Mouse (Mus musculus) limb, embryonic 13.5 days (tissue): ENCODE measurements around the gene Fam186b. TPM values are rescaled to one million over a fixed set of nuclear protein-coding genes. Genes with fewer than 3 reads are reported as not detected.

ENCODE experiments used
- ATAC-seq: fragments of 200-750 bp; cut with Nextera tagmentation; 2 replicates; pipeline ENCODE4 v1.8.0; 2017; ENCODE audit warnings: low read depth, moderate number of reproducible peaks, moderate TSS enrichment; ENCODE audit not compliant: low FRiP score
- H3K27ac ChIP-seq: fragments of 300-500 bp; sonication (generic); 2 replicates; pipeline ENCODE4 v1.5.1; 2015; ENCODE audit warnings: inconsistent platforms, mild to moderate bottlenecking, moderate library complexity
- H3K27me3 ChIP-seq: fragments of 300-500 bp; sonication (generic); 2 replicates; pipeline ENCODE4 v1.6.1; 2015; ENCODE audit warnings: mild to moderate bottlenecking, inconsistent platforms
- H3K36me3 ChIP-seq: fragments of 300-500 bp; sonication (generic); 2 replicates; pipeline ENCODE4 v1.6.1; 2015; ENCODE audit warnings: inconsistent platforms, mild to moderate bottlenecking, moderate library complexity
- H3K4me1 ChIP-seq: fragments of 300-500 bp; sonication (generic); 2 replicates; pipeline ENCODE4 v1.6.1; 2015; ENCODE audit warnings: inconsistent platforms
- H3K4me2 ChIP-seq: fragments of 300-500 bp; sonication (generic); replicated peaks from 2 replicates; pipeline ENCODE4 v1.6.1; 2015; ENCODE audit warnings: inconsistent platforms, mild to moderate bottlenecking, moderate library complexity
- H3K4me3 ChIP-seq: fragments of 300-500 bp; sonication (generic); 2 replicates; pipeline ENCODE4 v1.5.1; 2015; ENCODE audit warnings: moderate library complexity, mild to moderate bottlenecking, inconsistent platforms
- H3K9ac ChIP-seq: fragments of 300-500 bp; sonication (generic); 2 replicates; pipeline ENCODE4 v1.6.1; 2015; ENCODE audit warnings: mild to moderate bottlenecking, inconsistent platforms
- H3K9me3 ChIP-seq: fragments of 300-500 bp; sonication (generic); 2 replicates; pipeline ENCODE4 v1.6.1; 2016; ENCODE audit warnings: inconsistent platforms
- WGBS: fragments of 180-500 bp; shearing (Covaris S2); methylation state at CpG from one replicate; pipeline ENCODE4 v1.1.7; 2015; 5-methylcytosine and 5-hydroxymethylcytosine counted together
- polyA plus RNA-seq: library from polyadenylated mRNA; unstranded; fragments of >200 nt; fragmentation: Nextera tagmentation; extraction: Ambion mirVana; gene quantifications from 2 replicates; pipeline ENCODE4 v1.2.1, GENCODE M21; 2015

The Fam186b gene
- 0.15 and 0.36 TPM in 2 replicates for polyA plus RNA-seq

DNA sequence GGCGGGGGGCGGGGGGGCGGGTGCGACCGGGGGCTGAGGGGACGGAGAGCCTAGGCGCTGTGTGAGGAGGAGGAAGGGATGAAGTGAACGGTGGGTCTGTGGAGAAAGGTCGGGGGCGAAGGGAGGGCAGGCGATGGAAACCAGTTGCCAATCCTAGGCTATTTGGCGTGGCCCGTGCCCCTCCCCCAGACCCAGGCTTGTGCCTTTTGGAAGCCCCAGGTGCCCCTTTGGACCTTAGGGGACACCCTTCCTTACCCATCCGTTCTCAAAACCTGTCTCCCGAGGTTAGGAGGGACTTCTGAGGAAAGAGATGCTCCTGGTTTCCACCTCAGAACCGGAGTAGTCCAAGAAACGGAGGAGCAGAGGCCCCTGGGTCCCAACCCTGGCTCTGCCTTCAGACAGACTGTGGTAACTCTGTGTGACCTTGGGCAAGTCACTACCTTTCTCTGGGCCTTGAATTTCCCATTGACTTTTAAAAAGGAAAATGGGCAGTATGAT, at the start of gene Fam186b:
TSS of gene Fam186b (minus strand) at position 405 of the 498 bp plus-strand sequence.
- H3K4me1 ChIP-seq, result peaks cover 23% of the 10 kb centered on the region
- WGBS, result under 1% methylated on average over 14 of the region's 17 CpGs
- no peaks in the 10 kb centered on the region for H3K27me3 ChIP-seq
- ATAC-seq, result no peak; the same call in 1 of the 2 replicates
- H3K4me2 ChIP-seq, result peak within 1 kb of the TSS; percentile 75
- H3K27ac ChIP-seq, result peak within 1 kb of the TSS; percentile 88
- peak within 1 kb of the TSS; percentile 78 for H3K9ac ChIP-seq
- H3K36me3 ChIP-seq, result peaks cover 9% of the 10 kb centered on the region
- peak within 1 kb of the TSS; percentile 67 for H3K4me3 ChIP-seq
- no peaks in the 10 kb centered on the region for H3K9me3 ChIP-seq

DNA sequence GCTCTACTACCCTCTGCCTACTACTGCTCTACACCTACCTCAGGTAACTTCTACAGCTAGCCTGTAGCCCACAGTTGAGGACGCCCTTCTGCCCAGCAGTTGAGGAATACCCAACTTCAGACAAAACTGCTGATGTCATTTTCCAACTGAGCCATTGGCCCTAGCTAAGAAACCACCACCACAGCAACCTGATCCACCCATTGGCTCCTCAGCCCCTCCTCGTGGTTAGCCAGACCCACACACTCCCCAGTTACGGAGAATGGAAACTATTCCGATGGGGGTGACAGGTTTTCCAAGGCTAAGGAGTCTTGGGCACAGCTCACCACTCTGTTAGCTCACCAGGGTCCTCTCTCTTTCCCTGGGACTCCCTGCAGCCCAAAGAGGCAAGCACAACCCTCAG, 49.3 kb upstream of the Fam186b start:
- Histone ChIP-seq H3K36me3 (no peaks in the 10 kb centered on the region), H3K9me3 (no peaks in the 10 kb centered on the region), H3K4me2 (no peak overlapping the region), H3K27me3 (no peaks in the 10 kb centered on the region), H3K27ac (peak overlapping the region; percentile 83), H3K4me3 (no peak overlapping the region), H3K4me1 (peaks cover 83% of the 10 kb centered on the region), H3K9ac (no peak overlapping the region)
- WGBS, result 37% methylated on average over 4 of the region's 4 CpGs
- peak; percentile 52 for ATAC-seq

GRCm38 (mm10) chr15:99344148-99344870, 48.6 kb upstream of the Fam186b start:
- 30% methylated on average over 8 of the region's 8 CpGs for WGBS
- Histone ChIP-seq H3K9ac (peak overlapping the region; percentile 55), H3K4me1 (peaks cover 83% of the 10 kb centered on the region), H3K27me3 (no peaks in the 10 kb centered on the region), H3K27ac (peak overlapping the region; percentile 83), H3K36me3 (no peaks in the 10 kb centered on the region), H3K4me2 (peak overlapping the region; percentile 34; the same call in 1 of the 2 replicates), H3K9me3 (no peaks in the 10 kb centered on the region), H3K4me3 (no peak overlapping the region)
- no peak; the same call in 1 of the 2 replicates for ATAC-seq

- 0 out of 2 replicates have a peak, but pooled peaks have one; percentile 37 for ATAC-seq
- peaks cover 87% of the 10 kb centered on the region for H3K4me1 ChIP-seq
- H3K9ac ChIP-seq, result peak overlapping the region; percentile 55
Measured at GRCm38 (mm10) chr15:99343414-99344147, 47.9 kb upstream of the Fam186b start.

DNA sequence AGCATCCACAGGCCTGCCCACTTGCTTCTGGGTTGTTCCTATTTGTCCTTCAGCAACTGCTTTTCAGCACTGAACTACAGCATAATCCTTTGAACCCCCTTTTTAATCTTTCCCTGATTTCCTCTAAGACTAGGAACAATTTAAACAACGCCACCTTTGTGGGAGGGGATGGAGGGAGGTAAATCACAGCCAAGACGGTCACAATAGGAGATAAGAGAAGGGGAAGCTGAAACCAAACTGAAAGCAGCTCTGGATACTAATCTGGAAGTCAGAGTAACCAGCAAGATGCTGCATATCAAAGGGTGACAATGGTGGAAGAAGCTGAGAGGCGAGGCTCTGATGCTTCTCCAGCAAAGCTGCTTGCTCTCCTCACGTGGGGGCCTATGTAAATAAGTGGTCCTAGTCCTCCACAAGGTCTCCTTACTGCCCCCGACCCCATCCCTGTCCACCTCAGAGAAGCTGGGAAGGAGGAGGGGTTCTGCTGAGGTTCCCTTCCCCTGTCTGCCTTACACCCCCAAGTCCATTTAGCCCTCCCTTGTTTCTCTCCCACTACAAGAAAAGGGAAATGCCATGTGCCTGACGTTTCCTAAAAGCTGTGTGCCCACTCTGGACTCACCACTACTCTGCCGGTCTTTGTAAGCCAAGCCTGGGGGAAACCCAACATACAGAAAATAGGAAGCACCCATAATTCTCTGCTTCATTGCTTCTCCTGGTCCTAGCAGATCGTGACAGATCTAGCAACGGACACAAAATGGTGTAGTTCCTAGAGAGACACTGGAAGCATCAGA, 46.7 kb upstream of the Fam186b start:
- Histone ChIP-seq H3K9me3 (no peaks in the 10 kb centered on the region), H3K4me3 (no peak overlapping the region), H3K9ac (no peak overlapping the region), H3K4me1 (peaks cover 80% of the 10 kb centered on the region), H3K4me2 (no peak overlapping the region; the same call in 1 of the 2 replicates), H3K27ac (peak overlapping the region; percentile 83; the same call in 1 of the 2 replicates), H3K27me3 (no peaks in the 10 kb centered on the region), H3K36me3 (no peaks in the 10 kb centered on the region)
- WGBS, result 55% methylated on average over 9 of the region's 9 CpGs
- ATAC-seq, result no peak

More at GRCm38 (mm10) chr15:99343414-99344147, 47.9 kb upstream of the Fam186b start:
- Histone ChIP-seq H3K27me3 (no peaks in the 10 kb centered on the region), H3K27ac (peak overlapping the region; percentile 83), H3K9me3 (no peaks in the 10 kb centered on the region), H3K4me3 (no peak overlapping the region), H3K36me3 (no peaks in the 10 kb centered on the region), H3K4me2 (peak overlapping the region; percentile 34)
- WGBS, result 16% methylated on average over 5 of the region's 5 CpGs

GRCm38 (mm10) chr15:99341102-99341501, 45.4 kb upstream of the Fam186b start:
- H3K9ac ChIP-seq, result no peak overlapping the region
- ATAC-seq, result no peak
- H3K4me3 ChIP-seq, result no peak overlapping the region
- no peak overlapping the region; the same call in 1 of the 2 replicates for H3K27ac ChIP-seq
- WGBS, result 92% methylated on average over 3 of the region's 3 CpGs
- no peaks in the 10 kb centered on the region for H3K36me3 ChIP-seq
- H3K27me3 ChIP-seq, result no peaks in the 10 kb centered on the region
- H3K9me3 ChIP-seq, result no peaks in the 10 kb centered on the region
- peaks cover 79% of the 10 kb centered on the region for H3K4me1 ChIP-seq
- H3K4me2 ChIP-seq, result no peak overlapping the region

- Histone ChIP-seq H3K27me3 (no peaks in the 10 kb centered on the region), H3K9ac (no peak overlapping the region), H3K9me3 (no peaks in the 10 kb centered on the region), H3K36me3 (peaks cover 10% of the 10 kb centered on the region; the same call in 1 of the 2 replicates), H3K4me1 (peaks cover 80% of the 10 kb centered on the region), H3K4me3 (no peak overlapping the region), H3K27ac (no peak overlapping the region), H3K4me2 (no peak overlapping the region)
- no peak for ATAC-seq
- 56% methylated on average over 6 of the region's 6 CpGs for WGBS
Measured at GRCm38 (mm10) chr15:99339669-99340068, 44.0 kb upstream of the Fam186b start.

DNA sequence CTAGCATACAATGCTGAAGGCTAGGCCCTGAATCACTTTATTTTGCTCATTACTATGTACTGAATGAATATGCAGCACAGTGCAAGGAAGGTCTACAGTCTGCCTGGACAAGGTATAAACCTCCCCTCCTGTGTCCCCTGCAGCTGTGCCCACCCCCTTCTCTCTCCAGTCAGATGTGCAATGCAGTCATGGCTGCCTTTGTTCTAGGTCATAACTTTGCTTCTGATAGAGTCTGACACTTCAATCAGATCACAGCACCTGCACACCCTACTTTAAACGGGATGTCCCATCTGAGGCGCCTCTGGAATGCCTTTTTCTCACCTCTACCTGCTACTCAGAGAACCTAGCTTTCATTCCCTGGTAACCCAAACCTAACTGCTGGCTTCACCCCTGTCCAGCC, 43.2 kb upstream of the Fam186b start:
- H3K36me3 ChIP-seq, result peaks cover 12% of the 10 kb centered on the region; the same call in 1 of the 2 replicates
- H3K4me3 ChIP-seq, result no peak overlapping the region
- H3K9me3 ChIP-seq, result no peaks in the 10 kb centered on the region
- H3K27ac ChIP-seq, result no peak overlapping the region; the same call in 1 of the 2 replicates
- H3K4me1 ChIP-seq, result peaks cover 80% of the 10 kb centered on the region
- H3K9ac ChIP-seq, result no peak overlapping the region
- H3K4me2 ChIP-seq, result no peak overlapping the region
- 62% methylated on average over 2 of the region's 2 CpGs for WGBS
- no peak for ATAC-seq
- H3K27me3 ChIP-seq, result no peaks in the 10 kb centered on the region

GRCm38 (mm10) chr15:99335801-99336320, 40.2 kb upstream of the Fam186b start:
- Histone ChIP-seq H3K36me3 (peaks cover 24% of the 10 kb centered on the region), H3K9me3 (no peaks in the 10 kb centered on the region), H3K4me2 (no peak overlapping the region), H3K4me1 (peaks cover 79% of the 10 kb centered on the region), H3K27me3 (no peaks in the 10 kb centered on the region), H3K4me3 (no peak overlapping the region), H3K27ac (peak overlapping the region; percentile 98; the same call in 1 of the 2 replicates), H3K9ac (no peak overlapping the region)
- no peak for ATAC-seq
- 71% methylated on average over 8 of the region's 8 CpGs for WGBS

- H3K36me3 ChIP-seq, result peaks cover 33% of the 10 kb centered on the region
- WGBS, result 49% methylated on average over 6 of the region's 6 CpGs
- no peak for ATAC-seq
- H3K4me1 ChIP-seq, result peaks cover 73% of the 10 kb centered on the region
- peak overlapping the region; percentile 98 for H3K27ac ChIP-seq
- no peaks in the 10 kb centered on the region for H3K9me3 ChIP-seq
- H3K4me2 ChIP-seq, result peak overlapping the region; percentile 19; the same call in 1 of the 2 replicates
- H3K9ac ChIP-seq, result peak overlapping the region; percentile 35; the same call in 1 of the 2 replicates
- no peak overlapping the region for H3K4me3 ChIP-seq
- no peaks in the 10 kb centered on the region for H3K27me3 ChIP-seq
Measured at GRCm38 (mm10) chr15:99334500-99334899, 38.8 kb upstream of the Fam186b start.

DNA sequence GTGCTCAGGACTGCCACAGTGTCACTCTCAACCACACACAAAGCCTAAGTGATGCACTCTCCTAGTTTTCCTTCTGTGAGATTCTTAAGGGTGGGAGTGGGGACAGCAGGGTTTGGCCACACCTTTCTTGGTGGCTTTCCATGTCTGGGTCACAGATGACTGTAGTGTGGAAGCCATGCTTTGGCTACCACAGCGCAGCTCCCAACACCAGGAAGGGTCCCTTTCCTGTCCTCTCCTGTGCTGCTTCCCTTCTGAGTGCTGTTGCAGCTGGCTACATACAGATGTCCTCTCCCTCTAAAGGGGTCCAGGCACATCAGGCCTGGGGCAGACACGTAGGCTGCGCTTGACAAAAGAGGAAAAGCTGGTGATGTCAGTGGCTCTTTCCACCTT, 38.0 kb upstream of the Fam186b start:
- peak overlapping the region; percentile 98 for H3K27ac ChIP-seq
- 62% methylated on average over 3 of the region's 3 CpGs for WGBS
- H3K4me1 ChIP-seq, result peaks cover 65% of the 10 kb centered on the region
- no peak overlapping the region for H3K4me3 ChIP-seq
- peaks cover 41% of the 10 kb centered on the region for H3K36me3 ChIP-seq
- H3K9ac ChIP-seq, result peak overlapping the region; percentile 55
- H3K9me3 ChIP-seq, result no peaks in the 10 kb centered on the region
- H3K4me2 ChIP-seq, result peak overlapping the region; percentile 36
- peak; percentile 9; the same call in 1 of the 2 replicates for ATAC-seq
- no peaks in the 10 kb centered on the region for H3K27me3 ChIP-seq
